Mouse (Mus musculus): ENCODE results near the gene Malsu1.

Gene Malsu1

DNA sequence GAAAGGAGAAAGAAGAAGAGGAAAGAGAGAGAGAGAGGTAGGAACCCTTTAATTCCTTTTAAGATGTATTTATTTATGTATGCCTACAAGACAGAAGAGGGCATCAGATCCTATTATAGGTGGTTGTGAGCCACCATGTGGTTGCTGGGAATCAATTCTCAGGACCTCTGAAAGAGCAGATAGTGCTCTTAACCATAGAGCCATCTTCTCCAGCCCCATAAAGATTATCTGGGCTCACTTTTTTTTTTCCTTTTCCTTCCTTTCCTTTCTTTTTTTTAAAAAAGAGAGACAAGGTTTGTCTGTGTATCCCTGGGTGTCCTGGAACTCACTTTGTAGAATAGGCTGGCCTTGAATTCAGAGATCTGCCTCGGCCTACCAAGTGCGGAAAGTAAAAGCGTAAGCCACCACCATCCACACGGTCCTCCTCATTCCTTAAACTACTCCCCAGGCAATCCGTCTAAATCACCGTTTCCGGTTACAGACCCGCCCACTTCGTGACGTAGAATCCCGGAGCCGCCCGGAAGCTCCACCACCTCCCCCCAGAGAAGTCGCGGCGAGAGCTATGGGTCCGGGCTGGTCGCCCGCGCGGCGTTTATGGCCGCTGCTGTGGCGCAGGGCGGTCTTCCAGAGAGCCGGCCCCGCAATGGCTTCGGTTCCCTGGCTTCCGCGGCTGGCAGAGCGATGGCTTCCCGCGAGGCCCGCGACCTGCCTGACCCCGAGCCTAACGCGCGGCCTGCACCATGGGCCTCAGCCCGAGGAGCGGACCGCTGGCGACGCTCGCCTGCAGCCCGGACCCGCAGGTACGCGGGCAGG is at the start of gene Malsu1:
Gene Malsu1 (plus strand): TSS at position 492 of the 813 bp plus-strand sequence.
- DNase-seq, result peak; percentile 95

DNA sequence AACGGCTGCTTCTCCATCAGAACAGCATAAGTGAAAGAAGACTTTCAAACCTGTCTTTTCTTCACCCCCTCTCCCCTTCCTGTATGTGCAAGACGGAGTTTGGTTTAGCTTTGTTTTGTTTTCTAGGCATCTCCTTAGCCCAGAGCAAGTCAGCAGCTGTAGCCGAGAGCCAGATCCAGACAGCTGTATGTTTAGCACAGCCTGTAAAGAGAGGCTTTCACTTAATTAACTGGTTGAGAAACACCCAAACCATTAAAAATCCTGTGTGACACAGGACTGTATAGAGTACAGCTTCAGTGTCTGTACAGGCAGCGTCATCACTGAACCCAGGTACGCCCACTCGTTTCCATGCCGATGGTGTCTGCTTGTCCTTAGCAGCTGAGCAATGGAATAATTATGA is 48.3 kb upstream of the Malsu1 start:
- DNase-seq, result no peak

DNA sequence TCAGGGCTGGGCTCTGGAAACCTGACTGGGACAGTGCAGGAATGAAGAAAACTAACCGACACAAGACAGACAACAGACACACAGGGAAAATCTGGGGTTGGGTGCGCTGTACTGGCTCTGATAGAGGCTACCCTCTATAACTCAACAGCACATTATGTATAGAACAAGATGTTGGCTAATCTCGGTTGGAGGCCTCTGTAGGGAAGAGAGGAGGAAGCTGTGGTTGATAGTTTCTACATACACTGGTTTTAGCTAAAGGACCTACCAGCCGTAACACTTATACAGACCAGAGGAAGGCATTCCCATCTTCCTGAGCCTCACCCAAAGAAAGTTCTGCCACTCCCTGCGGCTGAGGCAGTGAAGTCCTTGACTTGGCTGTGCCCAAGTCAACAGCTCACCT is 47.1 kb upstream of the Malsu1 start:
- DNase-seq, result no peak

DNA sequence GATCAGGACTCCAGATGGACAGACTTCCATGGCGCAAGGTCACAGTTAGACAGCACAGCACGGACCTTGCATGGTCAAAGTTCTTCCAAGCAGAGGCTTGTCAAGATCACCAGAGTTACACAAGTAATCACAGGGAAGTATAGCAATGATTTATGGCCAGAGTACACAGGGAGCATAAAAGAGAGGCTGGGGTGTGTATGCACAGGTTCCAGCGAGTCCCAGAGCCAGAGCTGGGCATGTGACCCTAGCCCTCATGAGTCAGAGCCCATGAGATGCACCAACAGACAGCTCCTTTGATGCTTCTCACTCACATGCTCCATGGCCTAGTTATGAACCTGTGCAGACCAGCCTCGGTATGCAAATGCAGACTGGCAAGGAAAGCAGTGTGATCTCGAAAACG is 45.6 kb upstream of the Malsu1 start:
- DNase-seq, result no peak

DNA sequence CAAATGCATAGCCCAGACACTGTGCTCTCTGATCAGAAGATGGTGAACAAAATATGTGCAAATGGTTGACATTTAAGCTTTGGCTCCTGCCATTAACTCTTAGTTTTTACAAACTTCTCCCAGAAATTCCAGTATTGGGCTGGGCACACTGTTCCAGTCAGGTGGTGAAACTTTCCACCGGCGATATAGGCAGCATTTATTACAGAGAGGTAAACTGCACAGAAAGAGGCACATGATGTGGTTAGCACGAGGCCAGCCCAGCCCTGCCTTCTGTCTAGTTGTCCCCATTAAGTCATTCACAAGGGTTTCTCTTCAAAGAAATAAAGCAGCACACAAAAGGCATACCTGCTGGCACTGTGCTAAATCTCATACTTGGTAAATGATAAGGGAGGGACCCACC is 44.9 kb upstream of the Malsu1 start:
- DNase-seq, result no peak

DNA sequence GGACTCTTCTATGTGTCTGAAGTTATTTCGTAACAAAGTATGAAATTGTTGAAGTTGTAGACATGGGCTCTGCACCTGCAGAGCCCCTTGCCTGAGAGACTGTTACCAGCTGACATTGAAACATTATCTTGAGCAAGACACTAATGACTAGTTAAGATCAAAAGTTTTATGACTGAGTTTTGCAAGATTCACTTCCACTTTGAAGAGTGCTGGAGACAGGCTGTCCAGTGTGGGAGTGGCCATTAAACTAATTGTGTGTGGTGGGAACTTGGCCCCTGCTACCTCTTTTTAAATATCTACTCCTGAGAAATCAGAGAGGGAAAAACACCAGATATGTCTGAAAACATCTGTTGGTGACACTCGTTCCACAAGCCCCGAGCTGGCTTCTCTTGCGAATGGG is 42.4 kb upstream of the Malsu1 start:
- DNase-seq, result no peak

DNA sequence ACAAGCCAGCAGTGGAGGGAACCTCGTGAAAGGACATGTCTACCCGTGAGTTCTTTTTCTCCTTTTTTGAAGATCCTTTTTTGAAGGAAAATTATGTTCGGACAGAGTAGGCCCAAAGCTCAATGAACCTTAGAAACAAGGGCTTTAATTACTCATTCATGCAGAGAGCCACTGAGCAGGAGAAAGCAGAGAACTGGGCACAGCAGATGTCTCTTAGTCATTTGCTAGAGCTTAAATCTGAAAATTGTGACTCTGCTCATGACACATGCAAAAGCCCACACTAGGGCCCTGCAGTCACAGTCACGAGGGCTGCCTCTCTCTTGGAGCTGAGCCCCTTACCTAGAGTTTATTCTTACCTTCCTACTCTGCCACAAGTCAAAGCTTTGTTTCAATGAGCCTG is 40.8 kb upstream of the Malsu1 start:
- DNase-seq, result no peak

DNA sequence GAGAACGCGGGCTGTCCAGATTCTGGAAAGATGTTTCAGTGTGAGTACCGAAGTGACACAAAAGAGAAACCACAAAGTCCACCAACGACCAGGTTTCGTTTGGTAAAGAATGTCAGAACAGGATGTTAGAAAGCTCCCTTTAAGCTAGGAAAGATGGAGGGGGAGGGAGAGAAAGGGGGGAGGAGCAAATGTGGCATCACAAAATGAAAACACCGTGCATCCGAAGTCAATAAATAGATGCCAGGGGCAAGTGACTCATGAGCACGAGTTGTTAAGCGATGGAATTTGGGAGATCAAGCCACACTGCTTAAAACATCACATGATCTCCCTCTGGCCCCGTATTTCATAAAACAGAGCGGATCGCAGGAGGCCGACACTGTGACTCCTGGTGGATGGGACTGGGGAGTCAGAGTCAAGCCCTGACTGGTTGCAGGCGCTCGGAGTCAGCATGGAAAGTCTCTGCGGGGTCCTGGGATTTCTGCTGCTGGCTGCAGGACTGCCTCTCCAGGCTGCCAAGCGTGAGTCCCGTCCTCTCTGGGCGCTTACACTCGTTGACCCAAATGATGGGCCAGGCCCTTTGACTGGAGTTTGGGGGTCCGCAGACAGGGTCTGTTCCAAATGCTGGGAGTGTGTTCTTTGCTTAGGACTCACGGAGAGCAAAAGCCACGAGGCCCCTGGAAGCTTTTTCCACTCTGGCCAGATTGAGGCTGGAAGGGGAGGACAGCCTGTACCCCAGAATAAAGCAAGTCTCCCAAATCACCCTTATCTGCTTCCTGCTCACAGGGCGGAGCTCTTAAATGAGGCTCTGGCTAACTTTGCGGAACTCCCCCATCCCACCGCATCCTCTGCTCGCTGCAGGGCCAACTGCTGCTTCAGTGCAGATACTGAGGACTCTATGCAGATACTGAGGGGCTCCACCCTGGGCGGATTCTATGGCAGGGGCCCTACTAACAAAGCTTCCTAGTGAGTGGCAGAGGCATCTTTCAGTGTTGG is 37.0 kb upstream of the Malsu1 start, which contains the start of gene Gpnmb:
Gene Gpnmb (plus strand): TSS at position 272 of the 993 bp plus-strand sequence.
- no peak for DNase-seq

DNA sequence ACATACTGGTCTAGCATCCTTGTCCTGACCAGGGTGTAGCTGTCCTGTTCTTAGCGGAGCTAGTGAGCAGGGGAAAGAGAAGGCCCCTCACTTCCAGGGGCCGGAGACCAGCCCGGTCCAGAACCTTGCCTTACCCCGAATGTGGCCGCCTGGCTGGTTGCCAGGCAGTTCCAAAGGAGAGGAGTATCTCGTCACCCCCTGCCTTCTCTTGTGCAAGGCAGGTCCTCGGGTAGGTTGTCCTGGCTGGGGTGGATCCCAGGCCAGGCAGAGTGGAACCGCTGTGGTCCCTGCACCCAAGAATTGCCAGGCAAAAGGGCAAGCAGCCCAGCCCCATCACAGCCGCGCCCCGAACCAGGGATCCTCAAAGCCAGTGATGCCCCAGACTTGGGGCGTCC is 36.3 kb upstream of the Malsu1 start:
- DNase-seq, result no peak

DNA sequence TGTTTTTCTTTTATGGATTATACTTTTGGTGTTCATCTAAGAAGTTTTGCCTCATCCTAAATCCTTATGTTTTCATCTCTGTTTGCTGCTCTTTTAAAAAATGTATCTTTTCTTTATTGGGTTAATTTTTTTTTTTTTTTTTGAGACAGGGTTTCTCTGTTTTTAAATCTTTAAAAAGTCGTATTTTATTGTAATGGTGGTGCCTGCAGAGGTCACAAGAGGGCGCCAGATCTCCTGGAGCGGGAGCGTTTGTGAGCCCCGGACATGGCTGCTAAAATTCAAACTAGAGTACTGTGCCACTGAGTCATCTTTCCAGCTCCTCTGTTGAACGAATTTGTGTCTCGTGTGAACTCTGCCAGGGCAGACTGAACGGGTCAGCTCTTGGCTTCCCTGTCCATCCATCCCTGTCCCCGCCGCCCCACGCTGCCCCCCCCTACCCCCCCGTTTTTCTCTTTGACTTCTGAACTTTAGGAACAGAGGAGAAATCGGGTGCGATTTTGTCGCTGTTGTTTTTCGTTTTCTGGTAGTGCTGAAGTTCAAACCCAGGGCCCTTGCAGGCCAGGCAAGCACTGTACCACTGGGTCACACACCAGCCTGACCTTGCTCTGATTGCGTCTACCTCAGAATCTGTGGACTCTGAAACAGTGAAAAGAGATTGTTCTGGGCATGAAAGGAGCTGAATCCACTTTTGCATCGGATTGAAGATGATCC is 34.0 kb upstream of the Malsu1 start:
- DNase-seq, result peak; percentile 29

DNA sequence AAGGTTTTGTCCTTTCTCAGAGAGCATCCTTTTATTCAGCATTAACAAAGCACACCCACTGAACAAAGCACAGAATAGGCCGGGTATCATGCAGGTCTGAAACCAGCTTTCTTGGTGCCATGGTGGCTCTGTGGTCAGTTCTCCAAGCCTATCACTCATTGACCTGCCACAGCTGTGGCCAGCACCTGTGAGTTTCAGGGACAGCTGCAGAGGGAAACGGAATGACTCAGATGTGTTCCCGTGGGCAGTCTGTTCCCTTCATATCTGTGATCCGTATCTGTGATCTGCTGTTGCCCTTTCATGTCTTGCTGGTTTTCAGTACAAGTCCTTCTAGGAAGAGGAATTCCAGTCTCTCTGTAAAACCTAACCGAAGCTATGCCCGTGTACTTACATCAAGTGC is 27.1 kb upstream of the Malsu1 start:
- DNase-seq, result no peak

DNA sequence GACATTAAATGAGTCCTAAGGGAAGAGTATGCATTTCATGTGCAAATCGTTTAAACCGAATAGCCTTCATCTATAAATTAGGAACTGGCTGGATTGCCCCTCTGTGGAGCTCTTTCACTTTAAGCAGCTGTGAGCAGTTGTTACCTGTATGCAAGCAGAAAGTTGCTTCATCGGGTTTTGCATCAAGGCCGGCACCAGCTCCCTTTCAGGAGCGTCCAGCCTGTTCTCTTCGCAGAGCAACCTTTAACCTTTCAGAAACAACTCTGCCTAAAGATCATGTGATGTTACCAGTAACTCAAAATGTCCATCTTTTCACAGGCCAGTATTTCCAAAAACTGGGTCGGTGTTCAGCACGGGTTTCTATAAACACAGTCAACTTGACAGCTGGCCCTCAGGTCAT is 26.6 kb upstream of the Malsu1 start:
- DNase-seq, result no peak

DNA sequence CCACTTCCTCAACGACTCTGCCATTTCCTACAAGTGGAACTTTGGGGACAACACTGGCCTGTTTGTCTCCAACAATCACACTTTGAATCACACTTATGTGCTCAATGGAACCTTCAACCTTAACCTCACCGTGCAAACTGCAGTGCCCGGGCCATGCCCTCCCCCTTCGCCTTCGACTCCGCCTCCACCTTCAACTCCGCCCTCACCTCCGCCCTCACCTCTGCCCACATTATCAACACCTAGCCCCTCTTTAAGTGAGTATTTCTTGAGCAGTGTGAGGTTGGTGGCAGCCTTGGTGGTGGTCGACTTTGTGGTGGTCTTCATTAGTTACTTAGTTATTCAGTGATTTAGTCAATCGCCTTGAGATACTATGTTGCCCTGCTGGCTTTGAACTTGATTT is 25.7 kb upstream of the Malsu1 start:
- DNase-seq, result no peak

DNA sequence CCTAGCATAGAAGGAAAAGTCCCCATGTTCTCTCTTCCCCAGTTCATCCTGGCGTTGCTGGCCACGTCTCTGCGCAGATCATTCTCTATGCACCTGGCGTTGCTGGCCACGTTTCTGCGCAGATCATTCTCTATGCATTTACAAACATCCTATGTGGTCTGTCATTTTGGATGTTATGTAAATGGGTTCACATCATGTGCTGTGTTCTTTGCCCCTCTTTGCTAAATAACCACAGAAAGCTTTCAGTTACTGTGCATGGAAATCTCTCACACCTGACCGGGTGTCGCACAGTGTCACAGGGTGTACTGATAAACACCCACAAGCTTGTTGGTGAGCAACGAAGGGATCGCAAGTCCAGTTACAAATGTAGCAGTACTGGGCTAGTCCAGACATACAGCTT is 25.2 kb upstream of the Malsu1 start:
- no peak for DNase-seq

DNA sequence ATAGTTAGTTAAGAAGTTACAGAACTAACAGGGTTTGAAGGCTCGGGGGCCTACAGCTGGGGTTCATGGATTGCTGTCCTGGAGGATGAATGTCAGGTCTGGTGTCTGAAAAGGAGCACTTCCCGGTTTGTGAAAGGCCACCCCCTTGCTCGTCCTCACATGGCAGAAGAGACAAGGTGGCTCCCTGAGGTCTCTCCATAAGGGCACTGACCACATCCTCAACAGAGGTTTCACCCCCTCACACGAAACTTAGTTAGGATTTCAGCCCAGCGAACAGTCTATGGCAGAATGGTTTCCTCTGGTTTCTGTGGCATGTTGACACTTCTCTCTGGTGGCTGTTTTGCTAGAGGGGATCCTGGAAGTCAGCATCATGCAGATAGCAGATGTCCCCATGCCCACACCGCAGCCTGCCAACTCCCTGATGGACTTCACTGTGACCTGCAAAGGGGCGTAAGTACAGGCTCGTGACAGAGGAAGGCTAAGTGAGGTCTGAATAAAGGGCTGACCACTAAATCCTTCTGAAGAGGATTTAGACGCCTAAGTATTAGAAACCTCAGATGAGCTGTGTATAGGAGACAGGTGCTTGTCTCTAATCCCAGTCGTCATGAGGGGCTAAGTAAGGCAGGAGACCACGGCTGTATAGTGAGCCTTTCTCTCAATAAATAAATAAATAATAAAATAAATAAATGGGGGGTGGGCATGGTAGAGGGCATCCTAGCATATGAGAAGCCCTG is 22.8 kb upstream of the Malsu1 start:
- DNase-seq, result no peak

DNA sequence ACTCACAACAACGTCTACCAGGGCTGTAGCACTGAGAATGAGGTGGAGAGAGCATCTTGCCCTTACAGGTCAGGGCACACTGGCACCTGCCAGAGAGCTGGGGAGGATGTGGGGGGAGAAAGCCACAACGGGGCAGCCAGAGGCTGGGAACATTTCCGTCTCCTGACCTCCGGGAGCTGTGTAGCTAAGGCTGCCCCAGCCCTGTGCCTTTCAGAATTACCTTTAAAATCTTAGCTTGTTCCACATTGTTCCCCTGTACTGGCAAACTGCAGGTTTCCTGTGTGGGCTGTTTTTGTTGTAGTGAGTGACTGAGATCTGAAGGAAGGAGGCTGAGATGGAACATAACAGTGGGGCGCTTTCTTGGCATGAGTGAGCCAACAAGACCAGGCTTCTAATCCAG is 21.4 kb upstream of the Malsu1 start:
- DNase-seq, result no peak

DNA sequence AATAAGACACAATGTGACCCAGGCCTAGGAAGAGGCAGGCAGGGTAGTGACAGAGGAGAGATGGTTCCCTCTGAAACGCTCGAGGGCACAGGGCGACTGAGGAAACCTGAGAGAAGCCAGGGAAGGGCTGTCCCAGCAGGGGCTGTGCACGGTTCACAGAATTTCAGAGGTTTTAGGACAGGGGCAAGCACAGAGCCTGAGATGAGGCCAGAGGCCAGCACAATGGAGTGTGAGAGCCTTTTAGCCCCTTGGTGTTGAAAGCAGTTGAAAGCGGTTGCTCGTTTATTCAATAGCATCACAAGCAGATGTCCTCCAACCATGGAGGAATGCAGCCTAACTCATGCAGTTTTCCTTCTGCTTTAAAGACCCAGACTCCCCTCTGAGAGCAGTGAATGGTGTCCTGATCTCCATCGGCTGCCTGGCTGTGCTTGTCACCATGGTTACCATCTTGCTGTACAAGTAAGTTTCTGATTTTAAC is 18.3 kb upstream of the Malsu1 start:
- DNase-seq, result no peak

DNA sequence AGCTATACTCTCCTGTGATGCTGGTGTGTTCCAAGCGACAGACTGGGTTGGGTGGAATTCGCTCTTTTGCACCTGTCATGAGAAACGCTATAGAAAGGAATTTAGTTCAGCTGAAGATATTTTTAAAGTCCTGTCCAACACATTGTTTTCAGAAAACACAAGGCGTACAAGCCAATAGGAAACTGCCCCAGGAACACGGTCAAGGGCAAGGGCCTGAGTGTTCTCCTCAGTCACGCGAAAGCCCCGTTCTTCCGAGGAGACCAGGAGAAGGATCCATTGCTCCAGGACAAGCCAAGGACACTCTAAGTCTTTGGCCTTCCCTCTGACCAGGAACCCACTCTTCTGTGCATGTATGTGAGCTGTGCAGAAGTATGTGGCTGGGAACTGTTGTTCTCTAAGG is 17.6 kb upstream of the Malsu1 start:
- DNase-seq, result no peak

DNA sequence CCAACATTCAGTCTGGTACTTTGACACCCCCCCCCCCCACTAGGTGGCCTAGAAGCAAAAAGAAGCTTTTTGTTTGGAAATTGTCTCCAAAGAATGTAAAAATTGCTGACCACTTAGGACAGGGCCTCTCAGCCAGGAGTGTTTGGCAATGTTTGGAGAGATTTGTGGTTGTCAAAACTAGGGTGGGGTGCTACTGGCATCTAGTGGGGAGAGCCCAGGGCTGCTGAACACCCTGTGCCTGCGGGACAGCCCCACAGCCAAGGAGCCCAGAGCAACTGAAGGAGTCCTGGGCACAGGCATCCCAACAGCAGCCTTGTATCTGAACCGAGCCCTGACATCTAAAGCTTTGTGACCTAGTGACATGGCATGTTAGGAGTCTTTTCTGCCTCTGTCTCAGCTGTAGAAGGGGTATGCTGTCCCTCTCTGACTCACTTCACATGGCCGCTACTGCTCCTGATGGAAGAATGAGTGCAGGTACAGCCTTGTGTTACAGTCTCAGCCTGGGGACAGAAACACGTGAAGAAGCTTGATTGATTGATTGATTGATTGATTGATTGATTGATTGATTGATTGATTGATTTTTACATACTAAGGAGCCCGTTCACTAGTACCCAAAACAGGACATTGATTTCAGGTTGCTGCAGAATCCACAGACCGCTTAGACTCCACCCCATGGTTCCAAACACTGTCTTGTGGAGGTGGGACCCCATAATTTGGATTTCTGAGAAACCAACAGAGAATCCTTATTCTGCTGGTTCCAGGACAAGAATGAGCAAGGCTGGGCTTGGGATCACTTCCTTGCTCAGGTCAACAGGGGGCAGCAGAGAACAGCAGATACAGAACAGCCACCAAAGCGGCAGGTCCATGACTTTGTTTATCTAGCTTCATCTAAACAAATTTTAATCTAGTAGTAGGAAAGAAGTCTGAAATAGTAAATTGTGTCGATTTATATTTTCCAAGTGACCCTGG is 16.3 kb upstream of the Malsu1 start:
- peak; percentile 74 for DNase-seq

DNA sequence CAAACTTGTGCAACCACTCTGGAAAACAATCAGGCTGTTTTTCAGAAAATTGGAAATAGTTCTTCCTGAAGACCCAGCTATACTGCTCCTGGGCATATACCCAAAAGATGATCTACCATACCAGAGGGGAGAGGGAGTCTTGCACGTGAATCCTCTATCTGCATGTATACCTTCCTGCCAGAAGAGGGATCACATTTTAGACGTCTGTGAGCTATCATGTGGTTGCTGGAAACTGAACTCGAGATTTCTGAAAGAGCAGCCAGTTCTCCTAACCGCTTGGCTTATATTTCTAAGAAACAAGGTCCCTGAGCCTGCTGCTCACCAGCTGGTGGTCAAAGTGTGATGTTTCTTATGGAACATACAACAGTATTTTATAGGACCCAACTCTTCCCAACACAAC is 5.2 kb upstream of the Malsu1 start:
- no peak for DNase-seq

DNA sequence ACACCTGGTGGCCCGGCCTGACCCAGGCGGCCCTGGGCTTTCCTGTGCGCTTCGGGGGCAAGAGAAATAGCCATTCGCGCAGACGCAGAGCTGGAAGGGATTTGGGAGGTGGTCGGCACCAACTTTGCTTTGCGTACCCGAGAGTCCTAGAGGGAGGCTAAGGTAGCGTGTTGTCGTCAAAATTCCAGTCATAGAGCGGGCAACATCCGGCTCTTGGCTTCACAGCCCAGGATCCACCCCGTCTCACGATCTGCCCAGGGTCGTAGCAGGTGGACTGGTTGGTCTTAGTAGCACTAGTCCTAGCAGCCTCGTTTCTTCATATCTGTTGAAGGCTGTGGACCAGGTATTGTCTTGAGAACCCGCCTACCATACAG is 509 bp downstream of the Malsu1 start:
- DNase-seq, result no peak
